Mouse (Mus musculus): ENCODE measurements at regions not wholly inside any gene's neighbourhood (a gene's known extent, or its start where the extent isn't known, plus 50 kb on each side); places are given as distances from the start of the nearest gene placed in this dataset.

GRCm38 (mm10) chr9:71420064-71420463 lies 65.7 kb downstream of the Polr2m start:
- DNase-seq (ENCODE audit: low spot score) = no peak

GRCm38 (mm10) chr9:71418531-71418930 lies 67.2 kb downstream of the Polr2m start:
- DNase-seq (ENCODE audit: low spot score) = no peak

GRCm38 (mm10) chr9:71417248-71417647 lies 68.5 kb downstream of the Polr2m start:
- DNase-seq (ENCODE audit: low spot score) = no peak

- no peak for DNase-seq (ENCODE audit: low spot score)
These were observed 74.6 kb downstream of the Polr2m start for GRCm38 (mm10) chr9:71411171-71411570.

- DNase-seq (ENCODE audit: low spot score) = no peak
These were observed 75.8 kb downstream of the Polr2m start for GRCm38 (mm10) chr9:71409925-71410324.

GRCm38 (mm10) chr9:71408946-71409345 lies 76.8 kb downstream of the Polr2m start:
- DNase-seq (ENCODE audit: low spot score) = no peak

GRCm38 (mm10) chr9:71404396-71405135 lies 81.2 kb downstream of the Polr2m start:
- DNase-seq (ENCODE audit: low spot score) = no peak

GRCm38 (mm10) chr9:71401667-71402066 lies 84.1 kb downstream of the Polr2m start:
- no peak for DNase-seq (ENCODE audit: low spot score)

GRCm38 (mm10) chr9:71399346-71399745 lies 86.4 kb downstream of the Polr2m start:
- DNase-seq (ENCODE audit: low spot score) = no peak

- no peak for DNase-seq (ENCODE audit: low spot score)
These were observed 89.0 kb downstream of the Polr2m start for GRCm38 (mm10) chr9:71396784-71397183.

- no peak for DNase-seq (ENCODE audit: low spot score)
These were observed 95.5 kb downstream of the Polr2m start for GRCm38 (mm10) chr9:71390221-71390620.

- no peak for DNase-seq (ENCODE audit: low spot score)
These were observed 98.3 kb downstream of the Polr2m start for GRCm38 (mm10) chr9:71387426-71387825.

GRCm38 (mm10) chr9:71383901-71384300 lies 101.8 kb downstream of the Polr2m start:
- no peak for DNase-seq (ENCODE audit: low spot score)

GRCm38 (mm10) chr9:71379731-71380250 lies 105.9 kb downstream of the Polr2m start:
- no peak for DNase-seq (ENCODE audit: low spot score)

- DNase-seq (ENCODE audit: low spot score) = no peak
These were observed 116.0 kb downstream of the Polr2m start for GRCm38 (mm10) chr9:71369760-71370159.

GRCm38 (mm10) chr9:71369202-71369601 lies 116.5 kb downstream of the Polr2m start:
- no peak for DNase-seq (ENCODE audit: low spot score)

GRCm38 (mm10) chr9:71366573-71366972 lies 119.2 kb downstream of the Polr2m start:
- no peak for DNase-seq (ENCODE audit: low spot score)

- DNase-seq (ENCODE audit: low spot score) = peak; percentile 9
These were observed 120.5 kb downstream of the Polr2m start for GRCm38 (mm10) chr9:71365177-71365738.

- peak; percentile 14 for DNase-seq (ENCODE audit: low spot score)
These were observed 121.6 kb downstream of the Polr2m start for GRCm38 (mm10) chr9:71364047-71364665.

- DNase-seq (ENCODE audit: low spot score) = no peak
These were observed 123.3 kb downstream of the Polr2m start for GRCm38 (mm10) chr9:71362401-71362800.

GRCm38 (mm10) chr9:71361961-71362360 lies 123.8 kb downstream of the Polr2m start:
- no peak for DNase-seq (ENCODE audit: low spot score)

- no peak for DNase-seq (ENCODE audit: low spot score)
These were observed 124.4 kb downstream of the Polr2m start for GRCm38 (mm10) chr9:71361311-71361710.

- no peak for DNase-seq (ENCODE audit: low spot score)
These were observed 125.1 kb downstream of the Polr2m start for GRCm38 (mm10) chr9:71360676-71361075.
